Mouse (Mus musculus) heart, postnatal 14 days (tissue): Measurements from ENCODE around the gene Pwp1. TPM values are rescaled to one million over a fixed set of nuclear protein-coding genes. Genes with fewer than 3 reads are reported as not detected.

Experiments used
- total RNA-seq, 2 experiments: library from RNA; stranded (reverse); gene quantifications; 2 replicates each; pipeline ENCODE4 v1.2.3; 2021

Pwp1 gene
- total RNA-seq, 2 experiments from 2014 or later = 13.3 to 13.7 TPM

Other genes with a start within 250 kb of the Pwp1 start
- gene Prdm4, start 87.6 kb downstream of the Pwp1 start, total RNA-seq = 10 to 100 TPM; 11.3 to 15.6 TPM
- not detected for gene Ascl4, start 98.2 kb downstream of the Pwp1 start, total RNA-seq
- gene Rtcb, start 128.3 kb downstream of the Pwp1 start, total RNA-seq = 10 to 100 TPM; 71.2 to 73.5 TPM
- not detected for gene Bpifc, start 182.4 kb downstream of the Pwp1 start, total RNA-seq
- gene Fbxo7, start 192.5 kb downstream of the Pwp1 start, total RNA-seq = 10 to 100 TPM; 14.4 to 15.3 TPM